Mouse (Mus musculus) natural killer cell, adult 2 months (primary cell): ENCODE measurements around the gene Megf11.
A peak's percentile ranks its signal among the peaks of the same experiment; 100 is the strongest.

ENCODE experiments used
- DNase-seq, 2 experiments: peaks; one replicate each; pipeline ENCODE4 v3.0.0; 2022; ENCODE audit warnings: low spot score in 2 of 2

Gene Megf11

DNA sequence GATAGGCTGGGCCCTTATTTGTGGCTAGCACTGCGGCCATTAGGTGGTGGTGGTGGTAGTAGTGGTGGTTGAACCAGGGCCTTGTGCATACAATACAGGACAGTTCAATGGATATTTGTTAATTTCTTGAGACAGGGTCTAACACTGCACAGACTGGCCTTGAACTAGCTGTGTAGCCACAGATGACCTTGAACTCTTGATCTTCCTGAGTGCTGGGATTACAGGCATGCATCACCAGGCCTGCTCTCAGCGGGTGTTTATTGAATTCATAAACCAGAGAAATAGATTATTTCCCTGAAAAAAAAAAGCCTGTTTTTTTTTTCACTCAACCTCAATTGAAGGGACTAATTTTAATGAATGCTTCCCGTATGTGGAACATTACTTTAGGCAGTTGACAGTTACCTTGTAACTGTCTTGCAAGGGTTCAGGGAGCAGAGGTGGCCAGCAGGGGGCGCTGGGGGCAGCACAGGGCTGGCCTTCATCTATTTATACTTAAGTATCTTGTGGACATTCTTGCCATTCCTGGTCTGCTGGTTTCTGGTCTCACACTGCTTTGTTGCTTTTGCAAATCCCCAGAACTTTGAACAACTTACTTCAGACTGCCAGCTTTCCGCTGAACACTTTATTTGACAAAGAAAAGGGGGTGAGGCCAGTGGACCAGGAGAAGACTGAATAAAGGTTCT, 8.6 kb downstream of the Megf11 start:
- peak; percentile 28 to 51 for DNase-seq

DNA sequence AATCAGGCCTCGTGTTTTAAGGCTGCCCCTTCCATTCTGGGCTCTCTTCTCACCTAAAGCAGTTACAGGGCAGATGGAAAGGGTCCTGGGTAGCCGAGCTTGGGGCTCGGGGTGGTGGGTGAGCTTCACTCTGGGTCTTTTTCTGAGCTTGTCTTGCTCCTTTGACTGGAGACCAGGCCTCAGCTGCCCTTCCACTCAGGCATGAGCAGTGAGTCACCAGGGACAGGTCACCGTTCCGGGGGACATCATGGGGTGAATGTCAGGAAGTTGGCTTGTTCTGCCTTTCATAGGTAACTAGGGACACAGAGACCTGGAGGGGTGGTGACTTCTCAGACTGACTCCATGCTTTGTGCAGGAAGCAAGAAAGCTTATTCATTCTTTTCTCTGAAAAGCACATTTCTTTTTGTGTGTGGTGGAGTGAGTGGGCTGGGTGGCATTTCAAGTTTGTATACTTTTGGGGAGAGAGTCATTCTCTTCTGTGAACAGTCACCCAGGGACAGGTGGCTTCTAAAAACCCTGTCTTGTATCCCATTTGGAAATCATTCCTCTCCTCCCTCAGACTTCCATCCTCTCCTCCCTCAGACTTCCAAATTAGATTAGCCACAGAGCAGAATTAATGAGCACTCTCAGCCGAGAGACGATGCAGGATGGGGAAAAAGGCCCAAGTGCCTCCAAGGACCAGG, 10.0 kb downstream of the Megf11 start:
- DNase-seq, result no peak

DNA sequence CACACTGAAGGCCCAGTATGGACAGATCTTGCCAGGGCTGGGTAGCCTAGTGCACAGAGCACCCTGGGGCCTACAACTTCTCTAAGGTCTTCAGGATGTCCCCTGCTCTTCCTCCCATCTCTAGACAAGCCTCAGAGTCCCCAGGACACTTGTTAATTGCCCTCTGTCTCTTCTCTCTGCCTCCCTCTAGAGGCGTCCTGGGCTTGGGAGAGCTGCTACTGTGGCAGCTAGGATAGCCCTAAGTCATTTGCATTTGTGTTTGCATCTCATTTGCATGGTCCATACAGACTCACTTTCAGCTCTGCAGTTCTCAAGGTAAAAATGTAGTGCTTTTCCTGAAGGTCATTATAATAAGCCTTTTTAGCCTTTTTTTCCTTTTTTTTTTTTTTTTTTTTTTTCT, 11.7 kb downstream of the Megf11 start:
- DNase-seq, result no peak

DNA sequence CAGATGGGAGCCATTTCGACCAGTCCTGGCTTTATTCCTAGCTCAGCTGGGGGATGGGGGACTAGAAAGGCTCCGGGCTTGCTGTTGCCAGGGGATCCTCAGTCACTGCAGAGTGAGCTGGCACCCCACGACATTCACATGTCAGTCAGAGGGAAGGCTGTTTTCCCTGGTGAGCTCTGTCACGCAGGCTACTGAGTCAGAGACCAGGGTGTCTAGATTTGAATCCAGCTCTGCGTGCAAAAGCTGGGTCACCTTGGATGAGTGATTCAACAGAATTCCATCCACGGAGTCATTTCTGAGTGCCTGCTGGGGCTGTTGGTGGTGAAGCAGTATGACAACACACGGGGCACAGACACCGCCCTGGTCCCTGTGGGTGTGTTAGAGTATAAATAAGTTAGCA, 13.7 kb downstream of the Megf11 start:
- DNase-seq, result no peak

DNA sequence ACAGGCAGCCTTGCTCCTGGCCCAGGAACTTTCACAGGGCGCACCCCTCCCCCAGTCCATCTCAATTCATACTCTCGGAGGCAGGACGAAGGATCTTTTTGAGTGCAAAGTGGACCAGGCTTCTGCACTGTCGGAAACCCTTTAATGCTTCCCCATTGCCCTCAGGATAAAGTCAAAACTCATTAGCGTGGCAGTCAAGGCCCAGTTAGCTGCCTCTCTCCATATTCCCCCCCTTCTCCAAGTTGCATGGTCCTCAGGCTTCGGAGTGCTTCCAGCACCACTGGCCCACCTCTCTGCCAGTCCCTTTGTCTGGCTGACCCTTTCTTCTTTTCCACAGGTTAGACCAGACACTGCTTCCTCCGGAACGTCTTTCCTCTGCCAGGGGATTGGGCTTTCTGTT, 16.7 kb downstream of the Megf11 start:
- DNase-seq, result no peak

DNA sequence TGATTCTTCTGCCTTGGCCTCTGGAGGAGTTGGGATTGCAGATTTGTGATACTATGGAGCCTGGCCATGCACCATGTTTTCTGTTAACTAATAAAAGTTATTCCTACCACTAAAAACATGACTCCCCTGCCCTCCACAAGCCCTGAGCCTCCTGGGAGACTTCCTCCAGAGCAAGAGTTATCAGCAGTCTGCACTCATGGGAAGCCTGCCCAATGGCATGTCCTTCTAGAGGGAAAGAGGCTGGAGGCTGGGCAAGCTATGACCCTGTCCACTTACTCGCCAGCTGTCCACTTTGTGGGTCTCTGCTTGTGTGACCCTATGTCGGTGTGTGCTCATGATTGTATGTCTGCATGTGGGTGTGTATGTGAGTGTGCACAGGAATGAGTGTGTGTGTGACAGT, 21.4 kb downstream of the Megf11 start:
- DNase-seq, result no peak

DNA sequence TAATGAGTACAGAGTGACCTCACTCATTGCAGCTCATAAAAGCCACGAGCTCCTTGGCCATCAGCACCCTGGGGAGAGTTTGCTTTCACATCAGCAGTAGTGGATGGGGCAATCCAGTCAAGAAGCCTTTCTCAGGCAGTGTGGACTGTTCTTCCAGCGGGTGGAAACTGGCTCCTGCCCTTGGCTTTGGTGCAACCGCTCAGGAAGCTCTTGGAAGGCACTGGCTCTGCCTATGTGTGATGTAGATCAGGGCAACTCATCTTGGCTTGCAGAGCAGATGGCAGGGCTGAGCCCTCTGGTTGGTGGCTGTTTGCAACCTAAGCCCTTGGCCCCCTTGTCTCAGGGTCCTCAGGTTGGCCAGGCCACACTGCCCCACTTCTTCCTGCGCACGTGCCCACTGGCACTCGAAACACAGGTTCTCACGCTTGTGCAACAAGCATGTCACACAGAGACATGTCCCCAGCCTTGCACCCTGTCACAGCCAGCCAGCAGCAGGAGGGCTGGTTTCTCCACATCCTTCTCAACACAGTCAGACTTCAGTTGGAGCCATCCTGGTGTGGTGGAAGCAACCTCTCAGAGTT, 22.1 kb downstream of the Megf11 start:
- no peak for DNase-seq

DNA sequence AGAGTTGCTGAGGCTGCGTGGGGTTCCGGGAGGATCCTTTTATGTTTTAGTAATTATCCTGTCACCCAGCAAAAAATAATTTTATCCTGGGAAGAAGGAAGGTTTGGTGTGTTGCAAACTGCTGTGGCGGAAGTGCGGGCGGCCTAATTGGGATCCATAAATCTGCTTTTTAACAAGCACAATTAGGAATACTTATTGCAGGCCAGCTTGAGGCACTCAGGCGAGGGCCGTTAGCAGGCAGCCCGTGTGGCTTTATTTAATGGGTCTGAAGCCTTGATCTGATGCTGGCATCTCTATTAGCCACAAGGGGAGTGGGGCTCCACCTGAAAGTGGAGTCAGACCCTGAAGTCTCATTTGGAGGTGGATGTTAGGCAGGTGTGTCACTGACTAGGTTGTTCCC, 23.4 kb downstream of the Megf11 start:
- no peak for DNase-seq

DNA sequence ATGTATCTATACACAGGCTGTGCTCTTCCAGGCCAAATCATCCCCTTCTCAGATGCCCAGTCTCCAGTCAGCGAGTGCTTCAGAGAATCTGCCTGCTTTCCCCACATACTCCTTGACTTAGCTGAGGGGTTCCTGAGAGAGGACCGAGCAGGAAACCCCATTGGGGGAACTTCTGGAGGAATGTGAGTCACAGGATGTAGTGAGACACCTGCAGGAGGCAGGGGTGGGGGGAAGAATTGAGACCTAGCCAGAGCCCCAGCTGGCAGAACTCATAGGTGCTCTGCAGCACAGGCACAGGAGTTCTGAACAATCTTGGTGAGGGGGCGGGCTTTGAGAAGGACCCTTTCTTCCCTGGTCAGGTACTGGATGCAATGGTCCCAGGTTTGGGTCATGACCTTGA, 35.0 kb downstream of the Megf11 start:
- DNase-seq, result no peak

DNA sequence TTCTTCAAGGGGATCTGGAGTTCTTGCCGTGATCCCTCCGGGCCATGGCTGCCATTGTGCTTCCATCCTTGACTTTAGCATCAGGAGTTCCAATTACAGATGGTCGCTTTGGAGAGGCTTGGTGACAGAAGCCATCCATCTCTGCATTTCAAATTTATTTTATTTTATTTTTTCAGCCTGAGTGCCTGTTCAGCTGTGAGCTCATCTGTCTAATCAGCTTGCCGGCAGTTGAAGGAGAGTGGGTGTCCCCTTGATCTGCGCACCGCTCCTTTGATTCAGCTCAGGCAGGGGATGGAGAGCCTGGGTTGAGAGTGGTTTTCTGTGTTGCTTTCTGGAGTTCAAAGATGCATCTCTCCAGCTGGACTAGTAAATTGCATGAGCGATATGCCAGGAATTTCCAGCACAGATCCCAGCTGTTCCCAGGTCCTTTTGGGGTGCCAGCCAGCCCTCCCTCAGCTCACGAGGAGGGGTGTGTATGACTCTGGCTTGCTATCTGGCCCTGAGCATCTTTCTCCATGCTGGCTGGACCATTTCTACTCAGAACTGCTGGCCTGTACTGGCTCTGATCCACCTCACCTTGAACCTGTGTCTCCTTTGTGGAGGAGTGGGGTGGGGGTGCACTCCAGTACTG, 36.7 kb downstream of the Megf11 start:
- DNase-seq, result no peak

DNA sequence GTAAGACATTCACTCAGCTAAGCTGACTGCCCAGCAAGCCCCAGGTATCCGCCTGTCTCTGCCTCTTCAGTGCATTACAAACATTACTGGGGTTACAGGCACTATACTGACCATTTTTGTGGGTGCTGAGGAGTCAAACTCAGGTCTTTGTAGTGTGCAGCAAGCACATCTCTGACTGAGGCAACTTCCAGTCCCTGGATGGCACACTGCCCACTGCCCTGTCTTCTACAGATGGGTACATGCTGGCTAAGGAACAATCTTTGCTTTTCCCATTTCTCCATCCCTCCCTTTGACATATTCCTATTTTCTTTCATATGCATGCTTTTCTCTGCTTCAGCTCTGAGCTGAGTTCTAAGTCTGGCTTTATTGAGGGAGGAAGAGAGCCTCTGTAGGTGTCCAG, 38.5 kb downstream of the Megf11 start:
- DNase-seq, result no peak

DNA sequence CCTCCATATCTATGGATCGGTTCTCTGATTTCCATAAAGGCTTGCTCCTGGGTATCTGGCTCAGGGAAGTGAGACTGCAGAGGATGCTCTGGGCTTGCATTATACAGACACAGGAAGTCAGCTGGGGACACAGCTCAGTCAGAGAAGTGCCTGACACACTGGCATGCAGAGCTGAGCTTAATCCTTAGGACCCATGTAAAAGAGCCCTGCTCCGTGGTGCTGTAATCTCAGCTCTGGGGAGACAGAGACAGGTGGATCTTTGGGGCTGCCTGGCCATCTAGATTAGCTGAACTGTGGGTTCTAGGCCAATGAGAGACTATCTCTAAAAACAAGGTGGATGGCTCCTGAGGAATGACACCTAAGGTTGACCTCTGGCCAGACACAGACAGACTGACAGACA, 50.7 kb downstream of the Megf11 start:
- no peak for DNase-seq

DNA sequence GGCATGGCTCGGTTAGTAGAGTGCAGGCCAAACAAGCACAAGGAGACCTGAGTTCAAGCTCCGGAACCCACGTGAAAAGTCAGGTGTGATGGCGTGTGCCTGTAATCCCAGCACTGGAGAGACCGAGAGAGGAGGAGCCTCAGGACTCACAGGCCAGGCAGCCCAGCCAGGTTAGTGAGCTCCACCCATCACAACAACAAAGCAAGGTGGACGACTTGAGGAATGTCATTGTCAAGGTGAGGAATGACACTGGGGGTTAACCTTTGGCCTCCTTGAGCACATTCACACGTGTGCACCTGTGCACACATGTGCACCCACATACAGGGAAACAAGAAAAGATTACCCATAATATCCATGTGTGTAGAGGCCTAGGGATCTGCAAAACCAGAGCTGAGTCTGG, 54.7 kb downstream of the Megf11 start:
- DNase-seq, result no peak

DNA sequence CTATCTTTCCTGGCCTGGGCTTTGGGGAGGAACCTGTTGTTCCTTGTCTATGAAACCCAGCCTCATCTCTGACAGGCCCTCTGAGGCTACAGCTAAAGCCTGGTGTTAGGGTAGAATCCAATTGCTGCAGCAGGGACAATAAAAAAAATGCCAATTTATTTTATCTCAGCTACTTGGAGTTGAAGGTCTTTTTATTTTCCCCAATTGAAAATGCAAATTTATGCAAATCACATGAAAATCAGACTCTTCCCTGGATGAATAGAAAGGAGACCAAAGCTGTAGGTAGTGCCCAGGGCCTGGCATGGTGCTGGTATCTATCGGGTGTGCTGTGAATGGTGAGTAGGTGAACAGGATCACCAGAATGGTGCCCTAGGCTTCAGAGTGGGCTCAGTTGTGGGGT, 60.6 kb downstream of the Megf11 start:
- no peak for DNase-seq

DNA sequence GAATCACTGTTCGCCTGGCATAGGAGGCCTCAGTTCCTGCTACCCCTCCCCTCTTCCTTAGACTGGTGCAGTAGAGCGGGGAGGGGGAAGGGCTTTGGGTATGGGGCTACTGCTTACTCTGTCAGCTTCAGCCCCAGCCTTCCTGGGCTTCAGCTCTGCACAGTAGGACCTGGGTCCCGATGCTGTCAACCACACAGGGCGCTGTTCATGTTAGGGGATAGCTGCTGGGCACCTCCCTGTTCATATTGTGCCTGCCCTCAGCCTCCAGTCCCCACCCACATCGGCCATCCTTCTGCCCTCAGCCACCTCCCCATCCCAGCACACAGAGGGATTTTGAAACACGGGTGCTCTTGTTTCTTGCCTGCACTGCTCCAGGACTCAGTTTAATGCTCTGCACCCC, 61.6 kb downstream of the Megf11 start:
- DNase-seq, result no peak

DNA sequence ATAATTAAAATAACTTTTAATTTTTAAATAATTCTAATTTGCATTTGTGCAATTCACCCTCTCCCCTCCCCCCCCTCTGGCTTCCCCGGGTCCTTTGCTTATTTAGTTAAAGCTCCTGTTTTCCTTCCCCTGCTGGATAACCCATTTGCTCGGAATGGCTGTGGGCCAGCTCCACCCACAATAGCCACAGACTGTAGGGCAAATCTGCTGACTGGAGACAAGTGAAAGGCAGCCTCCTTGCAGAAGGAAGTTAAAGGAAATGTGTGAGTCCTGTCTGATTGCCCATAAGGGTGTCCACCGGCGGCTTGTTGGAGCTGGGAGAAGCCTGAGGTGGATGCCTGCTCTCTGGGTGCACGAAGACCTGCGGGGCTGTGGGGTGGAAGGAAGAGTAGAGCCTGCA, 62.1 kb downstream of the Megf11 start:
- DNase-seq, result no peak

DNA sequence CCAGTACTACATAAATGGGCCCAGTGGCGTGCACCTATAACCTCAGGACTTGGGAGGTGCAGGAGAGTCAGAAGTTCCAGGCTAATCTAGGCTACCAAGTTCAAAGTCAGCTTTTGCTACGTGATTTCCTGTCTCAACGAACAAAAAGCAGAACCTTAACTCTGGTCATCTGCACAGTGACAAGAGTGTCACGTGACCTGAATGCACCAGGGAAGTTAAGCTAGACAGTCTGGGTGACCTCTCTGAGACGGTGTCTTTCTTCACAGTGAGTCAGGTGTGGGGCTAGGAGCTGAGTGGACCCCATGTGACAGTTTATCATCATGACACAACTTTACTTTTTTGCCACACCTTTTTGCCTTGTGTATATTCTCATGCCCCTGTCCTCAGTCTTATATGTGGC, 67.3 kb downstream of the Megf11 start:
- peak in 1 of 2 experiments; percentile 8 for DNase-seq

DNA sequence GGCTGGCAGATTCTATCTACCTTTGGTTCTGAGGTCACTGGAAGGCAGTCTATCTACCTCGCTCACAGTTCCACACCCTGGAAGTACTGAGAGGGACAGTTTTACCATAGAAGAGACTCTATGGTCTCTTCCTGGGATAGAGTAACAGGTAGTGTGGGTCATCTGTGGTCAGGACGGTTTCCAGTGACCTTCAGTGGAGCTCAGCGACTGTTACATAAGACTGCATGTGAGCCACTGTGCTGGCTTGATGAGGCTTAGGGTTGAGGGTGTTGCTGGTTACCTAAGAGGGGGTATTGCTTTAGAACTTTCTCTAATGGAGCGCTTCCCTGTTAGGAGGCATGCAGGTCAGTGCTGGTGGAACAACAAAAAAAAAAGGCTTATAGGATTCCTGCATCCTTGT, 68.8 kb downstream of the Megf11 start:
- DNase-seq, result no peak

DNA sequence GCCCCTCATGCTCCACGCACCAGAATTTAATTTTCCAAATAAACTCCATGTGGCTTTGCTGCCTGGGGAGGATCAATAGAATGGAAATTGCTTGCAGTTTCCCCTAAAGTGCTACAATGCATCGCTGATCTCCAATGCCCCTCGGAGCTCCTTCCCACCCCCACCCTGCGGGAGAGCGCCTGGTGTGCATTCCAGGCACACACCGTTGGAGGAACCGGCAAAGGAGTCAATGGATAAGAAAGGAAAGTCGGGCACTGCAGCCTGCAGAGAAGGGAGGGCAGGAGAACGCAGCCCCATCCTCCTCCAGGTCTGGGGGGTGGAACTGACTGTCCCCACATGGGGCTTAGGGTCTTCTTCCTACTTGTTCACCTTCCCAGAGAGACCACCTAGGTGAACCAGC, 70.5 kb downstream of the Megf11 start:
- no peak for DNase-seq

DNA sequence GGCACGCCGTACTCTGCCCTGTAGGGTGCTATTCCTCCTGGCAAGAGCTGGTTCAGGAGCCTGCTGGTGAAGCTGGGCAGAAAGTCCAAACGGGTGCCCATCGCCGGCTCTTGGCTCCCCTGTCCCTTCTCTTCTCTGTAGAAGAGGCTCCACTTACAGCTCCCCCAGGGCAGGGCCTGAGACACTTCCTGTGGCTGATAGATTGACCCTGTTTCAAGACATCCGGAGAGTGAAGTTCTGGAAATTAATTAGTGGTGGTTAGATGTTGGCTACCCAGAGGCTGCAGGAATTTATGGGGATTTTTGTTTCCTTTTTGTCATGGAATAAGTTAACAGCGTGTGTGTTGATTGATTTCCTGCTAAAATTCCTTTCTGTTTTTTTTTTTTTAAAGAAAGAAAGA, 72.2 kb downstream of the Megf11 start:
- DNase-seq, result no peak

DNA sequence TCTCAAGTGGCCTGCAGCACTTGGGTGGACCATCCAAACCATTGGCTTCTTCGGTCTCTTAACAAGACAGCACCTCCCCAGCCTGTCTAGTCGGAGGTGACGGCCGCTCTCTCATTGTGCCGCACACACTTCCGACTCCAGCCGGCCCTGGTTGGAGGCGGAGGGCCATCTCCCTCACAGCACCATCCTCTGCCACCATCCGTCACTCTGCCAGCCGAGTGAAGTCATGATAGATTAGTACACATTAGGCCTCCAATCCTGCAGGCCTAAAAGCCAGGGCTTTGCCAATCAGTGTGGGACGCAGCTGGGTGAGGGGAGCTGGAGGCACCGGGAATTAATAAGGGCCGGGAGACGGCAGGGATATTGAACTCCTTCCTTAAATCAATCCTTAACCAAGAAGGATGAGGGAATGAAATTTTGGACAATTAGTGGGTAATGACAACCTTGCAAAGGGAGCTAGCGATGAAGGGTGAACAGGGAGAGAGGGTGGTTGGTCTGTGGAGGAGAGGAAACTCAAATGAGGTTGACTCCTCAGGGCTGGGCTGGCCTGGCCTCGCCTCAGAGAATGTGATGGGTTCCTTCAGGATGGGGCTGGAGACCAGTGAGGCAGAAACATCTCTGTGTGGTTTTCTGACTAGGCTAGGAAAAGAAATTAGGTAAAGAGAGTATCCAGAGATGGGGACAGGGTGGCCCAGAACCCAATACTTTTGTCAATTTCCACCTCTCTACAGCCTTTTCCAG, 76.3 kb downstream of the Megf11 start:
- no peak for DNase-seq

DNA sequence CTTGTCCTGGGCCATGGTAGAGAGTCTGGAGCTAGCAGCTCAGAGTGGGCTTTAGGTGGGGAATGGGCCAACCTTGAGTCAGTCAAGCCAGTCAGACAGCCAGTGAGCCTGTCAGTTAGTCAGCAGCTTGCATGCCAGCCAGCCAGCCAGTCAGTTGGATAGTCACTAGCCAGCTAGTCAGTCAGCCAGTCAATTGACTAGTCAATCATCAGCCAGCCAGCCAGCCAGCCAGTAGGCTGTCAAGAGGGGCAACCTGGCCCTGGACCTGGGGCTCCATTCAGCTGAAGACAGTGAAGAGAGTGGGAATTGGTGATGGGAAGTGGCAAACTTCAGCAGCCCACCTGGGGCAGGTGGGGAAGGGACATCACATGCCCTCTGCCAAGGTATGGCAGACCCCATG, 77.4 kb downstream of the Megf11 start:
- DNase-seq, result no peak
